Mouse (Mus musculus): ENCODE results near the gene Gjb4. TPM values are rescaled to one million over a fixed set of nuclear protein-coding genes. Genes with fewer than 3 reads are reported as not detected.

Gjb4 gene
- 0.13 and 0.14 TPM in 2 replicates for polyA plus RNA-seq (2015; fragmentation: Nextera tagmentation; extraction: Ambion mirVana)

GRCm38 (mm10) chr4:127353951-127354438 is at the start of gene Gjb4:
Gjb4 (minus strand) TSS chr4:127354081.
- no peak within 1 kb of the TSS for H3K27ac ChIP-seq (ENCODE audit: low read length)

GRCm38 (mm10) chr4:127402614-127403013 is 48.7 kb upstream of the Gjb4 start:
- peaks cover 2% of the 10 kb centered on the region; the same call in 1 of the 2 replicates for H3K4me1 ChIP-seq (ENCODE audit: control insufficient read depth, insufficient read depth, low read length)
- H3K27ac ChIP-seq (ENCODE audit: low read length): no peak overlapping the region
- no peaks in the 10 kb centered on the region for H3K27me3 ChIP-seq (ENCODE audit: control insufficient read depth, insufficient read depth, low read depth, low read length)
- no peaks in the 10 kb centered on the region for H3K36me3 ChIP-seq (ENCODE audit: control insufficient read depth, insufficient read depth, low read length)
- H3K9ac ChIP-seq (ENCODE audit: low read depth, low read length): no peak overlapping the region
- no peak overlapping the region for H3K4me3 ChIP-seq (ENCODE audit: low read depth, low read length)
- H3K4me2 ChIP-seq (ENCODE audit: low read length): no peak overlapping the region
- WGBS: 51% methylated on average over 3 of the region's 3 CpGs
- no peaks in the 10 kb centered on the region for H3K9me3 ChIP-seq (replicated peaks; ENCODE audit: control insufficient read depth, low read length, poor library complexity, severe bottlenecking)
- ATAC-seq: no peak; the same call in 1 of the 2 replicates

More at GRCm38 (mm10) chr4:127353951-127354438, at the start of gene Gjb4:
- Histone ChIP-seq H3K4me3 (ENCODE audit: low read depth, low read length) (no peak within 1 kb of the TSS), H3K9me3 (replicated peaks; ENCODE audit: control insufficient read depth, low read length, poor library complexity, severe bottlenecking) (no peaks in the 10 kb centered on the region), H3K36me3 (ENCODE audit: control insufficient read depth, insufficient read depth, low read length) (no peaks in the 10 kb centered on the region), H3K27me3 (ENCODE audit: control insufficient read depth, insufficient read depth, low read depth, low read length) (no peaks in the 10 kb centered on the region), H3K4me2 (ENCODE audit: low read length) (no peak within 1 kb of the TSS), H3K4me1 (ENCODE audit: control insufficient read depth, insufficient read depth, low read length) (no peaks in the 10 kb centered on the region), H3K9ac (ENCODE audit: low read depth, low read length) (no peak within 1 kb of the TSS)
- WGBS: 37% methylated on average over 8 of the region's 8 CpGs
- ATAC-seq: no peak

GRCm38 (mm10) chr4:127402166-127402565 is 48.3 kb upstream of the Gjb4 start:
- Histone ChIP-seq H3K9me3 (replicated peaks; ENCODE audit: control insufficient read depth, low read length, poor library complexity, severe bottlenecking) (no peaks in the 10 kb centered on the region), H3K4me2 (ENCODE audit: low read length) (no peak overlapping the region), H3K4me1 (ENCODE audit: control insufficient read depth, insufficient read depth, low read length) (peaks cover 2% of the 10 kb centered on the region; the same call in 1 of the 2 replicates), H3K36me3 (ENCODE audit: control insufficient read depth, insufficient read depth, low read length) (no peaks in the 10 kb centered on the region), H3K27ac (ENCODE audit: low read length) (no peak overlapping the region), H3K9ac (ENCODE audit: low read depth, low read length) (no peak overlapping the region), H3K4me3 (ENCODE audit: low read depth, low read length) (no peak overlapping the region), H3K27me3 (ENCODE audit: control insufficient read depth, insufficient read depth, low read depth, low read length) (no peaks in the 10 kb centered on the region)
- peak; percentile 63; the same call in 1 of the 2 replicates for ATAC-seq
- 76% methylated on average over 4 of the region's 4 CpGs for WGBS

- Histone ChIP-seq H3K9me3 (replicated peaks; ENCODE audit: control insufficient read depth, low read length, poor library complexity, severe bottlenecking) (no peaks in the 10 kb centered on the region), H3K27ac (ENCODE audit: low read length) (no peak overlapping the region), H3K9ac (ENCODE audit: low read depth, low read length) (no peak overlapping the region), H3K4me3 (ENCODE audit: low read depth, low read length) (no peak overlapping the region), H3K4me2 (ENCODE audit: low read length) (no peak overlapping the region), H3K36me3 (ENCODE audit: control insufficient read depth, insufficient read depth, low read length) (no peaks in the 10 kb centered on the region), H3K27me3 (ENCODE audit: control insufficient read depth, insufficient read depth, low read depth, low read length) (no peaks in the 10 kb centered on the region), H3K4me1 (ENCODE audit: control insufficient read depth, insufficient read depth, low read length) (peaks cover 2% of the 10 kb centered on the region; the same call in 1 of the 2 replicates)
- ATAC-seq: no peak
- WGBS: 67% methylated on average over 11 of the region's 11 CpGs
Measured at GRCm38 (mm10) chr4:127400165-127401145, 46.6 kb upstream of the Gjb4 start.

- Histone ChIP-seq H3K9me3 (replicated peaks; ENCODE audit: control insufficient read depth, low read length, poor library complexity, severe bottlenecking) (peaks cover 4% of the 10 kb centered on the region; the same call in 1 of the 2 replicates), H3K27me3 (ENCODE audit: control insufficient read depth, insufficient read depth, low read depth, low read length) (no peaks in the 10 kb centered on the region), H3K4me1 (ENCODE audit: control insufficient read depth, insufficient read depth, low read length) (no peaks in the 10 kb centered on the region), H3K4me3 (ENCODE audit: low read depth, low read length) (no peak overlapping the region), H3K9ac (ENCODE audit: low read depth, low read length) (no peak overlapping the region), H3K36me3 (ENCODE audit: control insufficient read depth, insufficient read depth, low read length) (no peaks in the 10 kb centered on the region), H3K27ac (ENCODE audit: low read length) (no peak overlapping the region), H3K4me2 (ENCODE audit: low read length) (no peak overlapping the region)
- 80% methylated on average over 4 of the region's 4 CpGs for WGBS
- ATAC-seq: no peak
Measured at GRCm38 (mm10) chr4:127395591-127395990, 41.7 kb upstream of the Gjb4 start.

GRCm38 (mm10) chr4:127389645-127390044 is 35.8 kb upstream of the Gjb4 start:
- ATAC-seq: no peak
- Histone ChIP-seq H3K4me3 (ENCODE audit: low read depth, low read length) (no peak overlapping the region), H3K36me3 (ENCODE audit: control insufficient read depth, insufficient read depth, low read length) (no peaks in the 10 kb centered on the region), H3K4me2 (ENCODE audit: low read length) (no peak overlapping the region), H3K4me1 (ENCODE audit: control insufficient read depth, insufficient read depth, low read length) (no peaks in the 10 kb centered on the region), H3K9me3 (replicated peaks; ENCODE audit: control insufficient read depth, low read length, poor library complexity, severe bottlenecking) (peaks cover 4% of the 10 kb centered on the region; the same call in 1 of the 2 replicates), H3K9ac (ENCODE audit: low read depth, low read length) (no peak overlapping the region), H3K27ac (ENCODE audit: low read length) (no peak overlapping the region), H3K27me3 (ENCODE audit: control insufficient read depth, insufficient read depth, low read depth, low read length) (no peaks in the 10 kb centered on the region)
- 63% methylated on average over 13 of the region's 13 CpGs for WGBS

GRCm38 (mm10) chr4:127377344-127377743 is 23.5 kb upstream of the Gjb4 start:
- Histone ChIP-seq H3K4me3 (ENCODE audit: low read depth, low read length) (no peak overlapping the region), H3K9ac (ENCODE audit: low read depth, low read length) (no peak overlapping the region), H3K4me2 (ENCODE audit: low read length) (no peak overlapping the region), H3K4me1 (ENCODE audit: control insufficient read depth, insufficient read depth, low read length) (peaks cover 4% of the 10 kb centered on the region; the same call in 1 of the 2 replicates), H3K9me3 (replicated peaks; ENCODE audit: control insufficient read depth, low read length, poor library complexity, severe bottlenecking) (no peaks in the 10 kb centered on the region), H3K36me3 (ENCODE audit: control insufficient read depth, insufficient read depth, low read length) (no peaks in the 10 kb centered on the region), H3K27me3 (ENCODE audit: control insufficient read depth, insufficient read depth, low read depth, low read length) (no peaks in the 10 kb centered on the region), H3K27ac (ENCODE audit: low read length) (no peak overlapping the region)
- WGBS: 38% methylated on average over 4 of the region's 4 CpGs
- no peak for ATAC-seq

GRCm38 (mm10) chr4:127375541-127376177 is 21.8 kb upstream of the Gjb4 start:
- Histone ChIP-seq H3K9me3 (replicated peaks; ENCODE audit: control insufficient read depth, low read length, poor library complexity, severe bottlenecking) (no peaks in the 10 kb centered on the region), H3K27me3 (ENCODE audit: control insufficient read depth, insufficient read depth, low read depth, low read length) (no peaks in the 10 kb centered on the region), H3K36me3 (ENCODE audit: control insufficient read depth, insufficient read depth, low read length) (no peaks in the 10 kb centered on the region), H3K27ac (ENCODE audit: low read length) (no peak overlapping the region), H3K4me2 (ENCODE audit: low read length) (no peak overlapping the region), H3K4me1 (ENCODE audit: control insufficient read depth, insufficient read depth, low read length) (peaks cover 4% of the 10 kb centered on the region; the same call in 1 of the 2 replicates), H3K9ac (ENCODE audit: low read depth, low read length) (no peak overlapping the region), H3K4me3 (ENCODE audit: low read depth, low read length) (no peak overlapping the region)
- WGBS: 70% methylated on average over 17 of the region's 17 CpGs
- 0 out of 2 replicates have a peak, but pooled peaks have one; percentile 36 for ATAC-seq
